Mouse (Mus musculus) right cerebral cortex, postnatal 25 days (tissue): ENCODE data around the gene Jmjd7.
A peak's percentile ranks its signal among the peaks of the same experiment; 100 is the strongest.

ENCODE experiments used
- DNase-seq: peaks from one replicate; pipeline ENCODE4 v3.0.0; 2022

Jmjd7 gene

GRCm38 (mm10) chr2:120062248-120062647, 35.0 kb downstream of the Jmjd7 start:
- DNase-seq: no peak

- DNase-seq: no peak
These were observed 37.4 kb downstream of the Jmjd7 start for GRCm38 (mm10) chr2:120064639-120065038.

GRCm38 (mm10) chr2:120065243-120065642, 38.0 kb downstream of the Jmjd7 start:
- DNase-seq: peak; percentile 53

DNA sequence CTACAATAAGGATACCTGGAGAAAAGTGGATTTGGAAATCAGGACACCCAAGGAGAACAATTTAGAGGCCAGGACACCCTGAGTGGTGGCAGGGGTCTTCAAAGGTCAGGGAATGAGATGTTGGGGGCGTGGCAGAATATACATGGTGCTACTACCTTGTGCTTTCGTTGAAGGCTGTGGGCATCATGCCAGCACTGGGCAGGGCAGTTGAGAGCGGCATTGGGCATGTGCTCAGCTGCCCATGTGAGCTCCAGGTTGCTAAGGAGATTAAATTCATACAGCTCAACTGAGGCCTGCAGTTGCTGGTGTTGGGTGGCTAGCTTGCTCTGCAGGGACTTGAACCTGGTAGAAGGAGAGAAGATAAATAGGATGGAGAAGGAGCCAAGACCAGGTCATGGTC, 38.9 kb downstream of the Jmjd7 start:
- no peak for DNase-seq

DNA sequence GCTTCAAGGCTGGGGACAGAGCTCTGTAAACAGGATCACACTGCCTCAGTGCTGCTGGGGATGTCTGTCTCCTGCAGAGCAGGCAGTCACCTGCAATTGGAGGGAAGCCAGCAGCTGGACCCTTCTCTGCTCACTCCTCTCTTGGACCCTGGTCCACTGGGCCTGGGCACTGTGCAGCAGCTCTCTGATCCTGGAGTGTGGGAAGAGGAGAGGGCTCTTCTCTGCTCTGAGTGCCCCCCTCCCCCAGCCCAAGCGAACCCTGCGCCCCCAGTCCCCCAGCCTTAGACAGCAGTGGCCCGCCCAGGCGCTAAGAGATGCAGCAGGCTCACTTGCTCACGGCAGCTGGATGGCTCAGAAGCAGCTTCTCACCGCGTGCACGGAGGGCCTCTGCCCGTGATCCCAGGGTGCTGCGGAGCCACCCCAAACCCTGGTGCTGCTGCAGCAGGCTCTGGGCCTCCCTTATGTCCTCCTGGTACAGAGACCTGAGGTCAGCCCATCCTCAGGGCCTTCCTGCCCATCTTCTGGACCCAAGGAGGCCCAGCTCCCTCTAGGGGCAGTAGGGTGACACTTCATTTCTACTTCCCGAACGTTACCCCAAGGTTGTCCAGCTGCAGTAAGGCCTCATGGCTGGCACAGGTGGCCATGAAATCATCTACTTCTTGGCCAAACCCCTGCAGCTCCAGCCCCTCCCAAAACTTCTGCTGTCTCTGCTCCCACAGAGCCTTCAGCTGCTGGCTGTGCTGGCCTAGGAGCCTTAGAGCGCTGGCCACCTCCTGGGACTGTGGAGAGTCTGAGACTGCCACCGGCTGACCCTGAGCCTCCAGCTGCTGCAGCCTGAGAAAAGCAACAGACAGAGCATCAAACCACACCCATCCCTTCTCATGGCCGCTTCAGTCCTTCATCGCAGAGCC, 41.5 kb downstream of the Jmjd7 start:
- no peak for DNase-seq

DNA sequence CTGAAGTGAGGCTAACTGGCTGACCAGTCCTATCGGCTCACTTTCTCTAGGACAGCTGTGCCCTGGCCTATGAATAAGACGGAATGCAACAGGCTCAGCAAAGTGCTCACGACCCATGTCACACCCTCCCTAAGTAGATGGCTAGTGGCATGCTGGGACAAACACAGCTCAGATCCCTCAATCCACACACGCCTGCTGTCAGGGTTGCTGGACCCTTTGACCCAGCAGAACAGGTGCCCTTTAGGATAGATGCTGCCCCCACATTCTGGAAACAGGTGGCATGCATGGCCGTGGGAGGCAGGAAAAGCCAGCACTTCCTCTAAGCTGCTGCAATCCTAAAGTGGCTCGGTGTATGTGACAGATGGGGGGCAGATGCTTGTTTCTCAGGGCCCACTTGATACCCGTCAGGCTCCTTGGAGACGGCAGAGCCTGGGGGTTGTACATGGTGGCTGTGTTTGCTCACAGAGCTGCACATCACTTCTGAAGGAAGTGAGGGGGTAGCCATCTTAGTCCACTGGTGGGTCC, 42.2 kb downstream of the Jmjd7 start:
- DNase-seq: peak; percentile 63

- DNase-seq: no peak
These were observed 46.8 kb downstream of the Jmjd7 start for GRCm38 (mm10) chr2:120074096-120074495.

DNA sequence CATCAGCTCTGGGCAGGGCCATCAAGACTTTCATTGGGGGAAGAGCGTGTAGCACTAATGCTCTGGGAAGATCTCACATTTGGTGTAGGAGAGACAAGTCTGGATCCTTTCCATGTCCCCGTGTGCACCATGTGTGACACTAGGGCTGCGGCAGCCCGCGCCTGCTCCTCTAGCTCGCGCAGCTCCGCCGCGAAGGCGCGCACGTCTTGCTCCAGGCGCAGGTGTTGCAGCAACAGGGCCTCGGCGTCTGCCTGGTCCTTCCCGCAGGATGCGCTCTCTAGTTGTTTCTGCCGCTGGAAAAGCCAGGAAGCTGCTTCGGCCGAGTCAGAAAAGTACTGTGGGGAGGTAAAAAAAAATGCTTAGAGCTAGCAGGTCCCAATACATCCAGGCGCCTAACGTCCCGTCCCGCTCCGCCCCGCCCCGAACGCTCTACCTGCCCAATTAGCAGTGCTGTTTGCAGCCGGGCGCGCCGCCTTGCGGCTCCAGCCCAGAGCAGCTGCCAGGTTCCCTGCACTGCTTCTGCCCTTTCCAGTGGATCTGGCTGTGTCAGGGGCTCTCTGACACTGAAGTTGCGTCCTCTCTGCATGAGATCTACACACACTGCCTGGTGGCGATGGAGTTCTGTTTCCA, 48.9 kb downstream of the Jmjd7 start:
- DNase-seq: peak; percentile 63
